Mouse (Mus musculus) limb, embryonic 15.5 days (tissue): ENCODE data around the gene Ndufa11. TPM values are rescaled to one million over a fixed set of nuclear protein-coding genes. Genes with fewer than 3 reads are reported as not detected.

ENCODE experiments used
- ATAC-seq: fragments of 200-750 bp; cut with Nextera tagmentation; 2 replicates; pipeline ENCODE4 v1.8.0; 2017; ENCODE audit warnings: low read depth, moderate TSS enrichment; ENCODE audit not compliant: insufficient number of reproducible peaks, low FRiP score, low TSS enrichment
- H3K27ac ChIP-seq: fragments of 300-500 bp; sonication (generic); 2 replicates; pipeline ENCODE4 v1.5.1; 2015; ENCODE audit warnings: moderate library complexity, mild to moderate bottlenecking, inconsistent platforms
- H3K27me3 ChIP-seq: fragments of 300-500 bp; sonication (generic); 2 replicates; pipeline ENCODE4 v1.6.1; 2015; ENCODE audit warnings: inconsistent platforms
- H3K36me3 ChIP-seq: fragments of 300-500 bp; sonication (generic); 2 replicates; pipeline ENCODE4 v1.6.1; 2015; ENCODE audit warnings: inconsistent platforms
- H3K4me1 ChIP-seq: fragments of 300-500 bp; sonication (generic); 2 replicates; pipeline ENCODE4 v1.6.1; 2015; ENCODE audit warnings: inconsistent platforms
- H3K4me2 ChIP-seq: fragments of 300-500 bp; sonication (generic); 2 replicates; pipeline ENCODE4 v1.6.1; 2015; ENCODE audit warnings: mild to moderate bottlenecking, inconsistent platforms
- H3K4me3 ChIP-seq: fragments of 300-500 bp; sonication (generic); 2 replicates; pipeline ENCODE4 v1.5.1; 2015; ENCODE audit warnings: mild to moderate bottlenecking, inconsistent platforms
- H3K9ac ChIP-seq: fragments of 300-500 bp; sonication (generic); 2 replicates; pipeline ENCODE4 v1.6.1; 2015; ENCODE audit warnings: inconsistent platforms
- H3K9me3 ChIP-seq: fragments of 300-500 bp; sonication (generic); 2 replicates; pipeline ENCODE4 v1.6.1; 2016; ENCODE audit warnings: inconsistent platforms
- WGBS: fragments of 180-500 bp; shearing (Covaris S2); methylation state at CpG from one replicate; pipeline ENCODE4 v1.1.7; 2015; 5-methylcytosine and 5-hydroxymethylcytosine counted together
- polyA plus RNA-seq: library from polyadenylated mRNA; unstranded; fragments of >200 nt; fragmentation: Nextera tagmentation; extraction: Ambion mirVana; gene quantifications from 2 replicates; pipeline ENCODE4 v1.2.1, GENCODE M21; 2015

Ndufa11 gene
- 370 and 405 TPM in 2 replicates for polyA plus RNA-seq

DNA sequence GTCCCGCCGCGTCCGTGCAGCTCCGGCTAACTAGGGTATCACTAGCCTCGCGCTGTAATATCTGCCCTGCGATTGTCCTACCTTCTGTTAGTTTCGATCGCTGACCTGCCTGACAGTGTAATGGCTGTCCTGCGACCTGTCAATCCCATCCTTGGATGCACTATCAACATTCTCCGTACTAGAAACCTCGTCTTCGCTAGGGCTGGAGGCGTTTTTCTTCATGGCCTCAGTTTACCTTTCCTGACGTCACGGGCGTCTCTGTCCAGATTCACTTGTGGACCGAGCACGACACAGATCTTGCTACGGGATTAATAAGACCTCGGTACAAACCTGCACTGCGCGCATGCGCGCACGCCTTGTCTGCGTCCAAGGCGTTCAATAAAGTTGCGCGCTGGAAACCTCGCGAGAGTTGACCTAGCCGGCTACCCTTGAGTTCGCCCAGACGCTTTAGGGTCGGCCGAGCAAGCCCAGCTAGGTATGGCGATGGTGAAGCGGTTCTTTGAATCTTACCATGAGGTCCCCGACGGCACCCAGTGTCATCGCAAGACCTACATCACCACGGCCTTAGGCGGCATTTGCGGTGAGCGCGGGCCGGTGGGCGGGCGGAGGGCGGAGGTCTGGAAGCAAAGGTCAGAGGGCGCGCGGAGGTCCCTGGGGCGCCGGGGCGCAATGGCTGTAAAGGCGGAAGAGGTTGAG is at the start of gene Ndufa11, which contains the start of gene Vmac:
Gene Ndufa11, plus strand, starts transcription at position 405 of the 696 bp plus-strand sequence.
Gene Vmac, minus strand, starts transcription at position 660 of the 696 bp plus-strand sequence.
- H3K4me2 ChIP-seq, result peak within 1 kb of the TSS; percentile 85
- H3K9me3 ChIP-seq, result no peaks in the 10 kb centered on the region
- H3K27ac ChIP-seq, result peak within 1 kb of the TSS; percentile 89
- H3K4me1 ChIP-seq, result peaks cover 60% of the 10 kb centered on the region
- WGBS, result under 1% methylated on average over 59 of the region's 59 CpGs
- peaks cover 21% of the 10 kb centered on the region for H3K36me3 ChIP-seq
- H3K9ac ChIP-seq, result peak within 1 kb of the TSS; percentile 89
- H3K4me3 ChIP-seq, result peak within 1 kb of the TSS; percentile 83
- ATAC-seq, result peak; percentile 50
- H3K27me3 ChIP-seq, result no peaks in the 10 kb centered on the region

DNA sequence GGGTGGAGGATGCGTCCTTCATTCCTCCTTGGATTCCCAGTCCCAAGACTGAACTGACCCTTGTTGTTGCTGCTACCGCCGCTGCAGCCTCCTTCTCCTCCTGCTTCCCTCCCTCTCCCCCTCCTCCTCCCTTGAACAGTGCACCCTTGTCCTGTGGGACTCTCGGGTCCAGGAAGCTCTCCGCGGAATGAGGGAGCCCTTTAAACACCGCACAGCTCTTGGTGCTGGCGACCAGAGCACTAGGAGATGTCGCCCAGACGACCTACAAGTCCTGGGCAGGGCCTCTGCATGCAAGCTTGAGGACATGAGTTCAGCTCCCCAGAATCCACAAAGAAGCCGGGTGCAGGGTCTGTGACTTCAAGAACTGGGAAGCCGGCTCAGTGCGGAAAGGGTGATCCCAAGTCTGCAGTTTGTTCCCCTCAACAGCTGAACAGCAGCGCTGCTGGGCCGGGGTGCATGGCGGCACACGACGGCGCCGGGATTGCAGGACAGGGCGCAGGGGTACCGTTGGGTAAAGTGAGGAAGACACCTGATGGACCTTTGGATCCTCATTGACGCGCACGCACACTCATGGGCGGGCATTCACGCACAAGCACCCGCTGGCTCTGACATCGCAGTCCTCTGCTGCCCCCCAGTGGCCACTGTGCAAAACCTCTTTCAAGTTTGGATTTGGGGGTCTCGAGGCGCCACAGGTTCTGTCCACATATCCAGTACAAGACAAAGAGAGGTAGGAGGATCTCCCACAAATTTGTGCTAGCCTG is 49.0 kb upstream of the Ndufa11 start:
- Histone ChIP-seq H3K27me3 (peaks cover 9% of the 10 kb centered on the region; the same call in 1 of the 2 replicates), H3K4me1 (peaks cover 18% of the 10 kb centered on the region), H3K27ac (no peak overlapping the region), H3K4me3 (peak overlapping the region; percentile 42), H3K36me3 (no peaks in the 10 kb centered on the region), H3K9ac (peak overlapping the region; percentile 36; the same call in 1 of the 2 replicates), H3K4me2 (peak overlapping the region; percentile 89), H3K9me3 (no peaks in the 10 kb centered on the region)
- ATAC-seq, result no peak
- WGBS, result 3% methylated on average over 31 of the region's 31 CpGs

DNA sequence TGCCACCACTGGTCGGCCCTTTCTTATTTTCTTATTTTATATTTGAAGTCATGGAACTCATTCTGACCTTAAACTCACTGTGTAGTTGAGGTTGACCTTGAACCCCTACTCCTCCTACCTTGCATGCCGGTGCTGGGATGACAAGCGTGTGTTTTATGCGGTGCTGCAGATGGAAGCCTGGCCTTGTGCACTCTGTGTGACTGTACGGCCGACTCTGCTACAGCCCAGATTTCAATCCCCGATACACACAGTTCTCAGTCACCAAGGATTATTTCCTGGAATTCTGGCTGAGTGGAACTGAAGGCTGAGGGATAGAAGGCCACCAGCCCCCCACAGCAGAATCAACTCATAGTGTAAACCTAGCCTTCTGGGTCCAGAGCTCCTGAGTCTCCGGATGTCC is 47.8 kb upstream of the Ndufa11 start:
- no peak for ATAC-seq
- Histone ChIP-seq H3K4me3 (no peak overlapping the region), H3K27me3 (peaks cover 9% of the 10 kb centered on the region; the same call in 1 of the 2 replicates), H3K27ac (no peak overlapping the region), H3K9me3 (no peaks in the 10 kb centered on the region), H3K4me2 (no peak overlapping the region), H3K4me1 (peaks cover 16% of the 10 kb centered on the region), H3K9ac (no peak overlapping the region), H3K36me3 (no peaks in the 10 kb centered on the region)
- WGBS, result 86% methylated on average over 8 of the region's 8 CpGs

DNA sequence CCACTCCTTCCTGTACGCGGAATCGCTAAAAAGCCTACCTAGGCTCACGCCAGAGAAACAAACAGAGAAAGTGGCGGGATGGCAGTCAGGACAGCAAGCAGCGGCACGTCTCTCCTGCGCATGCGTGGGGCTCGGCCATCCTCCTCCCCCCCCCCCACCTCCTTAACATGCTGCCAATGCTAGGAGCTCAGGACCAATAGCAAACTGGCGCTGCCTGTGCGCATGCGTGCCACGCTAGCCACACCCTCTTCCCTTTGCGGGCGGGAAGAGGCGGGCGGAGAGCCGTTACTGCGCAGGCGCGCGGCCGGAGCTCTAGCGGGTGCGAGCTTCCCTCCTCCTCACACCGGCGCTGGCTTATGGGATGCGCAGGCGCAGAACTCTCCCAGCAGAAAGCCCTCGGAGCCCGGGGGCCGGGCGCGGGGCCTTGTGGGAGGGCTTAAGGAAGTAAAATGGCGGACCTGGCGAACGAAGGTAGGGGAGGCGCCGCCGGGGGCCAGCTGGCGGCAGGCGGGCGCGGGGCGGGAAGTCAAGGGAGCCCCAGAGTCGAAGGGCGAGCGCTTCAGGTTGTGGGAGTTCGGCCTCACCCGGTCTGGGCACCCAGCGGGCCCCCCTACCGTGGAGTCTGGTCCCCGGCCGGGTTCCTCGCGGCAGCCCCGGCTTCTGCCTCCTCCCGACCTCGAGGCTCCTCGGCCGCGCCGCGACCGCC is 44.5 kb upstream of the Ndufa11 start, which contains the start of gene Ranbp3:
Gene Ranbp3, plus strand, starts transcription at position 354 of the 706 bp plus-strand sequence.
- WGBS, result under 1% methylated on average over 65 of the region's 66 CpGs
- peaks cover 2% of the 10 kb centered on the region; the same call in 1 of the 2 replicates for H3K27me3 ChIP-seq

DNA sequence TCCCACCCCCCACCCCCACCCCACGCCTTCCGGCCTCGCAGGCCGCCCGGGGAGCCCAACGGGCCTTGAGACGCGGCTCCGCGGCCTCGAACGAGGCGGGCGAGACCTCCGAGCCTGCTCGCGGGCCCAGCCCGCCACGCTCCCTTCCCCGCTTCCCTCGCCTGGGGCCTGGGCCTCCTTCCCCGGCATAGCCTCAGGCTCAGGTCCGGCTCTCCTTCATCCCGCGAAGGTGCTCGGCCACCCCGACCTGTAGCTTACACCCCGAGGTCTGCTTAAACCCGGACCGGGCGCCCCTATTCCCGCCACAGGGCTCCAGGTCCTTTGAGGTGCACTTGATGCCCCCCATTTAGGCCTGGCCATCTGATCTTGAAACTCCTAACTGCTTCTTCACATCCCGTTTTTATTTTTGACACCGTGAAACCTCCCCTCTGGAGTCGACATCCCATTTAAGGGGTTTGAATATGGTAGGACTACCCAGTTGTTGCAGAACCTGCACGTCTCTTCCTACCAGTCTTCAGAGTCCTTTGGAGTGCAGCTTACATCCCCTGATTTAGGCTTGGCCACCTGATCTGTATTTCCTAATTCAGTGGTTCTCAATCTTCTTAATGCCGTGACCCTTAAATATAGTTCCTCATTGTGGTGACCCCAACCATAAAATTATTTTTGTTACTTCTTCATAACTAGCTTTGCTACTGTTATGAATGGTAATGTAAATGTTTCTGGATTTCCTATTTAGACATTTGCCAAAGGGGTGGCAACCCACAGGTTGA is 43.7 kb upstream of the Ndufa11 start:
- Histone ChIP-seq H3K27ac (peak overlapping the region; percentile 89), H3K36me3 (peaks cover 23% of the 10 kb centered on the region), H3K9me3 (no peaks in the 10 kb centered on the region), H3K4me2 (peak overlapping the region; percentile 59), H3K9ac (peak overlapping the region; percentile 93), H3K4me1 (peaks cover 31% of the 10 kb centered on the region), H3K27me3 (no peaks in the 10 kb centered on the region), H3K4me3 (peak overlapping the region; percentile 93)
- WGBS, result 1% methylated on average over 35 of the region's 37 CpGs
- peak; percentile 1; the same call in 1 of the 2 replicates for ATAC-seq

More for the DNA sequence above, 44.5 kb upstream of the Ndufa11 start, which contains the start of gene Ranbp3:
- peak; percentile 94 for ATAC-seq
- Histone ChIP-seq H3K4me3 (peak within 1 kb of the TSS; percentile 93), H3K9me3 (no peaks in the 10 kb centered on the region), H3K4me2 (peak within 1 kb of the TSS; percentile 76), H3K9ac (peak within 1 kb of the TSS; percentile 93), H3K27ac (peak within 1 kb of the TSS; percentile 89), H3K4me1 (peaks cover 36% of the 10 kb centered on the region), H3K36me3 (peaks cover 22% of the 10 kb centered on the region)

DNA sequence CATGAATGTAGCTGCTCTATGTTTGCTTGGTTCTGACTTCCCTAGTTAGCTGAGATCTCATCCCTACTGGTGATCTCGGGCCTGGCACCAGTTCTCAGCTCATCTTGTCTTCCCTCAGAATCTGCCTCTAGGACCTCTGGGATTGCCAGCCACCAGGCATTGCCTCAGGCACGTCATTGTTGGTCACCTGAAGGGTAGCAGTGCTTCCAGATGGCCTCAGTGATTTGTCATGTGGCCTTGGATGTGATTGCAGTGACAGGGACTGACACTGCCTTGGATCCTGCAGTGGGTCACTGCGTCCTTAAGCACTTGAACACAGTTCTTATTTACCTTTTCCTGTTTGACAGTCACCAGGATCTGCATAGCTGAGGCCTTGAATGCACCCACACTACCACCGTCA is 35.8 kb upstream of the Ndufa11 start:
- Histone ChIP-seq H3K4me1 (0 out of 2 replicates have a peak, but pooled peaks cover 7% of the 10 kb centered on the region), H3K9ac (no peak overlapping the region), H3K9me3 (no peaks in the 10 kb centered on the region), H3K4me2 (no peak overlapping the region), H3K27ac (no peak overlapping the region), H3K36me3 (peaks cover 68% of the 10 kb centered on the region), H3K27me3 (no peaks in the 10 kb centered on the region), H3K4me3 (no peak overlapping the region)
- no peak for ATAC-seq
- WGBS, result 73% methylated on average over 4 of the region's 4 CpGs

DNA sequence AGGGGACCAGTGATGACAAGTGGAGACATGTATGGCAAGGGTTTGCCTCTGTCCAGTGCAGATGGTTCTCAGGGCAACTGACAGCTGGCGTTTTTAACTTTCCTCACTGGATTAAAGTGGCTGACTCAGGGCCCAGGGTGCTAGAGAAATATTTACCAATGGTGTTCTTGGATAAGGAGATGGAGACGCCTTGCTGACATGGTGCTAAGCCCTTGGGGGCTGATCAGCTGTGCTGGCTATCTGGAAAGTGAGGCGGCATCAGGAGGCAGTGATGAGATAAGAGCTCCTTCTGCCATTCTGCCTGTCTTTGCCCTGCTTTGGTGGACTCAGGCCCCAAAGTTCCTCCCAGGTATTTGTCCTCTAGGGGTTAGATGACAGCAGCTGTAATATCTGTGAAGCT is 34.7 kb upstream of the Ndufa11 start:
- H3K9ac ChIP-seq, result no peak overlapping the region
- peaks cover 68% of the 10 kb centered on the region for H3K36me3 ChIP-seq
- H3K4me1 ChIP-seq, result 0 out of 2 replicates have a peak, but pooled peaks cover 2% of the 10 kb centered on the region
- no peak overlapping the region for H3K4me2 ChIP-seq
- 78% methylated on average over 3 of the region's 3 CpGs for WGBS
- ATAC-seq, result no peak
- no peak overlapping the region for H3K27ac ChIP-seq
- no peaks in the 10 kb centered on the region for H3K27me3 ChIP-seq
- H3K4me3 ChIP-seq, result no peak overlapping the region
- H3K9me3 ChIP-seq, result no peaks in the 10 kb centered on the region

DNA sequence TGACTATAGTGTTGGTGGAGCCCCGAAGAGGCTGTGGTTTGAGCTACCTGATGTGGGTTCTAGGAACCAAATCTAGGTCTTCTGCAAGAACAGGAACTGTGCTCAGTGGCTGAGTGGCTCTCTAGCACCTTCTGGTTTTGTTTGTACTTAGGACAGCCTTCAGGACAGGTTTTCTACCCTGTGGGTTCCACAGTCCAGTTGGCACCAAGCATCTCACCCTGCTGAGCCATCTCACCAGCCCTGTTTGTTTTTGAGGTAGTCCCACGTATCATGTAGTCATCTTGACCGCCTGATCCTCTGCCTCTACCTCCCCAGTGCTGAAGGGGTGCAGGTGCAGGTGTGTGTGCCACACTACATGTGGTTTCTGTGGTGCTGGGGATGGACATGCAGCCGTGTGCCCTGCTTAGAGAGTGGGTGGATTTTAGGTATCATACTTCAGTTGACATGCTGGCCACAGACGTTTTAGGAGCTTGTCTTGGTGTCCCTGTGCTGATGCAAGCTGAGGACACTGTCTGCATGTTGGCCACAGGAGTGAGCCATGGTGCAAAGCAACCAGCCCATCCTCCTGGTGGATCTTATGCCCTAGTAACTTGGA is 33.9 kb upstream of the Ndufa11 start:
- Histone ChIP-seq H3K27me3 (no peaks in the 10 kb centered on the region), H3K9ac (no peak overlapping the region), H3K9me3 (no peaks in the 10 kb centered on the region), H3K4me2 (no peak overlapping the region), H3K4me1 (0 out of 2 replicates have a peak, but pooled peaks cover 2% of the 10 kb centered on the region), H3K27ac (no peak overlapping the region), H3K36me3 (peaks cover 75% of the 10 kb centered on the region), H3K4me3 (no peak overlapping the region)
- 81% methylated on average over 5 of the region's 5 CpGs for WGBS
- ATAC-seq, result no peak

DNA sequence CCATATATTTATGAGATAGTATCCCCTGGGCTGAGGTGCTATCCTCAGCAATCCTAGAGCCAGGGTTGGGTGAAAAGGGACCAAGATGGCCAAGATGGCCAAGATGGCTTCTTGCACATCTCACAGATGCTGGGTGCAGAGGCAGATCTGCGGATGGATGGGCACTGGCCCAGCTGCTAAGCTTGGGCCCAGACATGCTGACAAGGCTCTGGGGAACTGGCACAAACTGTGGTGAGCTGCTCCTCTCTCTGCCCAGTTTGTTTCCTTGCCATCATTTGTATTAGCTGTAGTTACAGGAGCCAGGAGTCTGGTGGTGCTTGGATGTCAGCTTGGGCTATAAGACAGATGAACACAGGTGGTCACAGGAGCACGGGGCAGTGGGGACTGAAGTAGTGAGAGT is 32.9 kb upstream of the Ndufa11 start:
- no peak overlapping the region for H3K4me2 ChIP-seq
- H3K27ac ChIP-seq, result no peak overlapping the region
- H3K36me3 ChIP-seq, result peaks cover 77% of the 10 kb centered on the region
- no peak for ATAC-seq
- H3K27me3 ChIP-seq, result no peaks in the 10 kb centered on the region
- H3K4me1 ChIP-seq, result 0 out of 2 replicates have a peak, but pooled peaks cover 2% of the 10 kb centered on the region
- no peak overlapping the region for H3K9ac ChIP-seq
- no peaks in the 10 kb centered on the region for H3K9me3 ChIP-seq
- H3K4me3 ChIP-seq, result no peak overlapping the region
- 81% methylated on average over 2 of the region's 2 CpGs for WGBS

DNA sequence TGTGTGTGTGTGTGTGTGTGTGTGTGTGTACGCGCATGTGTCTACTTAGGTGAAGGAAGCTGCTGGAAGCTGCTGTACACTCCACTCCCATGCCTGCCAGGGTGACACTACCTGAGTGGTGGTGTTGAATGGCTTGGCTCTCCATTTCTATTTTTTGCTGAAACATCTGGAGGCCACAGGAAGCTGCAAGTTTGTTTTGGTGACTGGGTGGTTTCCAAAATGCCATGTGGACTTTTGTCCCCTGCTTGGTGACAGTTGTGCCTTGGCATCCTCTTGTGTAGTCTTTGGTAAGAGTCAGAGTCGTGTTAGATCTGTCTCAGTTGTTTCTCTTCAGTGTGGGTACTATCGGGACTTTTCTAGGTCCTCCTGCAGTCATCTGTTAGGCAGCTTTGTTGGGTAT is 30.8 kb upstream of the Ndufa11 start:
- no peak overlapping the region for H3K9ac ChIP-seq
- ATAC-seq, result no peak
- H3K27ac ChIP-seq, result no peak overlapping the region
- 91% methylated on average over 4 of the region's 4 CpGs for WGBS
- no peak overlapping the region for H3K4me2 ChIP-seq
- H3K9me3 ChIP-seq, result no peaks in the 10 kb centered on the region
- no peak overlapping the region for H3K4me3 ChIP-seq
- H3K4me1 ChIP-seq, result no peaks in the 10 kb centered on the region
- peaks cover 72% of the 10 kb centered on the region for H3K36me3 ChIP-seq
- H3K27me3 ChIP-seq, result no peaks in the 10 kb centered on the region
